Mouse (Mus musculus) thymus, adult 2 months (tissue): Measurements from ENCODE around the gene Phrf1.

ENCODE experiments used
- CTCF ChIP-seq: fragments of 200-500 bp; IDR thresholded peaks from 2 replicates; pipeline ENCODE4 v1.5.1; 2012; ENCODE audit warnings: mild to moderate bottlenecking, control low read depth, low read length, moderate library complexity, borderline replicate concordance; ENCODE audit not compliant: control insufficient read depth, poor library complexity, insufficient read depth; ENCODE audit errors: extremely low read depth
- POLR2A ChIP-seq: fragments of 200-500 bp; IDR thresholded peaks from 2 replicates; pipeline ENCODE4 v1.6.1; 2012; ENCODE audit warnings: mild to moderate bottlenecking, low read length, control low read depth, moderate library complexity; ENCODE audit not compliant: control insufficient read depth, poor library complexity, insufficient read depth; ENCODE audit errors: extremely low read depth

DNA sequence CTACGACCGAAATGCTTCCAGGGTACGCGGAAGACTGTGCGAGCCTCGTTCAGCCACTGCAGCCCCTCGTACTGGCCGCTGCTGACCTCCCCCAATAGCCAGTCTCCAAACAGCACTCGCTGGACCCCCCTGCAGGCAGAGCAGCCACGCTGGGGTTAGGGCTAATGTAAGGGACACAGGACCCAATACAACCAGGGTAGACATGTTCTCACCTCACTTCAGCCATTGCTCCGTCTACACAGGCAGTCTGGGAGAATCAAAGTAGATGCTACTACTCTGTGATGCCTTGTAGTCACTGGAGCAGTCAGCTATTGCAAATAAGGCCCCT is 36.8 kb downstream of the Phrf1 start:
- no peak for TF ChIP-seq CTCF
- no peak for TF ChIP-seq POLR2A
